In genomic region chr5:115487942-115488580, GRCm38 (mm10) we compare ENCODE assay signal across 11 mouse cellular contexts. TPM values are rescaled to one million over a fixed set of nuclear protein-coding genes. Genes with fewer than 3 reads are reported as not detected.
A peak's percentile ranks its signal among the peaks of the same experiment; 100 is the strongest.
DNase-seq lines count a peak whose midpoint lies in the region; ATAC-seq and TF ChIP-seq lines count a peak whose summit lies in the region.
"Had no signal": no experiment of that assay in that cellular context is flagged by ENCODE, and none has a peak within 500 bp of the region (broad histone marks: within the 10 kb centered on the region; RNA-seq: fewer than 3 reads in every experiment).

No protein-coding gene starts in this region.

- H3K9me3 ChIP-seq in heart, embryonic 13.5 days: no peaks in the 10 kb centered on the region
- no peaks in the 10 kb centered on the region for H3K9me3 ChIP-seq in limb, embryonic 13.5 days
- H3K9me3 ChIP-seq in stomach, postnatal 0 days (ENCODE audit: control insufficient read depth, low read length): no peaks in the 10 kb centered on the region

- H3K27ac ChIP-seq in heart, embryonic 13.5 days (replicated peaks): no peak overlapping the region; the same call in 1 of the 2 replicates
- peak overlapping the region; percentile 92; the same call in 1 of the 2 replicates for H3K27ac ChIP-seq in testis, adult 2 months (ENCODE audit: control insufficient read depth, insufficient read depth, low read depth, low read length)
- no peak overlapping the region for H3K27ac ChIP-seq in limb, embryonic 13.5 days
- no peak overlapping the region for H3K27ac ChIP-seq in stomach, postnatal 0 days (replicated peaks)

- no peak for TF ChIP-seq EP300 in stomach, postnatal 0 days (optimal IDR thresholded peaks at IDR 0.05)

- WGBS in heart, embryonic 13.5 days: 73% methylated on average over 9 of the region's 9 CpGs
- 70% methylated on average over 9 of the region's 9 CpGs for WGBS in limb, embryonic 13.5 days
- 76% methylated on average over 9 of the region's 9 CpGs for WGBS in stomach, postnatal 0 days

- H3K4me2 ChIP-seq in heart, embryonic 13.5 days: peak overlapping the region; percentile 75
- H3K4me2 ChIP-seq in limb, embryonic 13.5 days (replicated peaks): peak overlapping the region; percentile 65; the same call in 1 of the 2 replicates
- no peak overlapping the region for H3K4me2 ChIP-seq in stomach, postnatal 0 days (replicated peaks; ENCODE audit: low read depth)

- TF ChIP-seq CTCF in testis, adult 2 months (IDR thresholded peaks at IDR 0.05; ENCODE audit: control insufficient read depth, insufficient read depth, insufficient replicate concordance, low read depth, low read length): no peak
- TF ChIP-seq CTCF in stomach, postnatal 0 days (IDR thresholded peaks at IDR 0.05; ENCODE audit: low read depth): peak; percentile 14; the same call in 1 of the 2 replicates

- no peak for ATAC-seq in heart, embryonic 13.5 days (ENCODE audit: extremely low read depth, insufficient number of reproducible peaks, low FRiP score, low TSS enrichment)
- ATAC-seq in limb, embryonic 13.5 days (ENCODE audit: low FRiP score, low read depth): no peak
- ATAC-seq in stomach, postnatal 0 days (ENCODE audit: low FRiP score, low TSS enrichment): no peak

- H3K36me3 ChIP-seq in heart, embryonic 13.5 days: no peaks in the 10 kb centered on the region
- H3K36me3 ChIP-seq in testis, adult 2 months (ENCODE audit: control insufficient read depth, insufficient read depth, low read length): no peaks in the 10 kb centered on the region
- no peaks in the 10 kb centered on the region for H3K36me3 ChIP-seq in limb, embryonic 13.5 days
- no peaks in the 10 kb centered on the region for H3K36me3 ChIP-seq in stomach, postnatal 0 days (ENCODE audit: control insufficient read depth, insufficient read depth, low read length)

- H3K4me3 ChIP-seq in heart, embryonic 13.5 days: no peak overlapping the region
- H3K4me3 ChIP-seq in testis, adult 2 months (ENCODE audit: control insufficient read depth, low read depth, low read length): peak overlapping the region; percentile 72
- no peak overlapping the region; the same call in 1 of the 2 replicates for H3K4me3 ChIP-seq in limb, embryonic 13.5 days
- no peak overlapping the region for H3K4me3 ChIP-seq in stomach, postnatal 0 days (ENCODE audit: low read depth, low read length)

- H3K9ac ChIP-seq in heart, embryonic 13.5 days: no peak overlapping the region
- H3K9ac ChIP-seq in limb, embryonic 13.5 days: no peak overlapping the region
- no peak overlapping the region for H3K9ac ChIP-seq in stomach, postnatal 0 days (ENCODE audit: low read length)

- no peaks in the 10 kb centered on the region for H3K27me3 ChIP-seq in heart, embryonic 13.5 days (replicated peaks)
- peaks cover 3% of the 10 kb centered on the region; the same call in 1 of the 2 replicates for H3K27me3 ChIP-seq in testis, adult 2 months (ENCODE audit: control insufficient read depth, insufficient read depth, low read length)
- peaks cover under 1% of the 10 kb centered on the region; the same call in 1 of the 2 replicates for H3K27me3 ChIP-seq in limb, embryonic 13.5 days
- H3K27me3 ChIP-seq in stomach, postnatal 0 days (ENCODE audit: control insufficient read depth, insufficient read depth, low read length): no peaks in the 10 kb centered on the region

- H3K4me1 ChIP-seq in heart, embryonic 13.5 days: peaks cover 35% of the 10 kb centered on the region
- peaks cover 17% of the 10 kb centered on the region for H3K4me1 ChIP-seq in testis, adult 2 months (ENCODE audit: control insufficient read depth, insufficient read depth, low read length)
- H3K4me1 ChIP-seq in limb, embryonic 13.5 days: peaks cover 32% of the 10 kb centered on the region
- H3K4me1 ChIP-seq in stomach, postnatal 0 days (replicated peaks; ENCODE audit: control insufficient read depth, insufficient read depth): no peaks in the 10 kb centered on the region

- no peak for DNase-seq in heart, postnatal 4 days
- no peak for DNase-seq in testis, postnatal 10 days (ENCODE audit: low spot score)
- no peak for DNase-seq in stomach, postnatal 0 days (ENCODE audit: low spot score)
- DNase-seq in thymus, postnatal 14 days: no peak
- no peak for DNase-seq in adrenal gland, postnatal 36 days

- no peak for TF ChIP-seq POLR2A in testis, adult 2 months (IDR thresholded peaks at IDR 0.05; ENCODE audit: control insufficient read depth, low read depth, low read length)

RNA-seq across cellular contexts. Expression of gene Sirt4, which starts 3.5 kb away (rescaled TPM):
- 18.9 and 19.8 TPM in 2 replicates for polyA plus RNA-seq in heart, embryonic 13.5 days (2015; fragmentation: Nextera tagmentation; extraction: Ambion mirVana)
- 10 to 100 TPM; 10.5 to 12.7 TPM for total RNA-seq in heart, postnatal 4 days (2021)
- 34.6 and 38.4 TPM in 2 replicates for polyA plus RNA-seq in testis, adult 2 months (2012; rRNA removed)
- 25.8 and 27.5 TPM in 2 replicates for polyA plus RNA-seq in limb, embryonic 13.5 days (2015; fragmentation: Nextera tagmentation; extraction: Ambion mirVana)
- 10.1 and 11.5 TPM in 2 replicates for polyA plus RNA-seq in stomach, postnatal 0 days (2015; fragmentation: Nextera tagmentation; extraction: Ambion mirVana)
- 10 to 100 TPM; 20.8 to 22.6 TPM for total RNA-seq in adrenal gland, postnatal 36 days (2021)

RNA-seq across cellular contexts. Expression of gene Pxn, which starts 18.4 kb away (rescaled TPM):
- polyA plus RNA-seq in heart, embryonic 13.5 days (2015; fragmentation: Nextera tagmentation; extraction: Ambion mirVana): 29.7 and 31.7 TPM in 2 replicates
- total RNA-seq in heart, postnatal 4 days (2021): 10 to 100 TPM; 62.9 to 66.0 TPM
- 81.6 and 82.6 TPM in 2 replicates for polyA plus RNA-seq in testis, adult 2 months (2012; rRNA removed)
- polyA plus RNA-seq in limb, embryonic 13.5 days (2015; fragmentation: Nextera tagmentation; extraction: Ambion mirVana): 46.9 and 54.0 TPM in 2 replicates
- 21.1 and 25.8 TPM in 2 replicates for polyA plus RNA-seq in stomach, postnatal 0 days (2015; fragmentation: Nextera tagmentation; extraction: Ambion mirVana)
- 10 to 100 TPM; 33.5 to 54.2 TPM for total RNA-seq in adrenal gland, postnatal 36 days (2021)

RNA-seq across cellular contexts. Expression of gene Pla2g1b, which starts 22.0 kb away (rescaled TPM):
- 0.88 and 1.1 TPM in 2 replicates for polyA plus RNA-seq in heart, embryonic 13.5 days (2015; fragmentation: Nextera tagmentation; extraction: Ambion mirVana)
- not detected for total RNA-seq in heart, postnatal 4 days (2021)
- polyA plus RNA-seq in testis, adult 2 months (2012; rRNA removed): 0.64 and 0.87 TPM in 2 replicates
- polyA plus RNA-seq in limb, embryonic 13.5 days (2015; fragmentation: Nextera tagmentation; extraction: Ambion mirVana): not detected in 2 replicates
- 464 and 489 TPM in 2 replicates for polyA plus RNA-seq in stomach, postnatal 0 days (2015; fragmentation: Nextera tagmentation; extraction: Ambion mirVana)
- total RNA-seq in adrenal gland, postnatal 36 days (2021): not detected
- total RNA-seq: hematopoietic stem cell, adult 5-6 weeks; layer of hippocampus, postnatal 10 days had no signal
- polyA plus RNA-seq: brain, embryonic 14.5 days had no signal

RNA-seq across cellular contexts. Expression of gene Msi1, which starts 58.7 kb away (rescaled TPM):
- polyA plus RNA-seq in heart, embryonic 13.5 days (2015; fragmentation: Nextera tagmentation; extraction: Ambion mirVana): 3.7 and 4.1 TPM in 2 replicates
- total RNA-seq in heart, postnatal 4 days (2021): 1 to 10 TPM; 6.2 to 7.7 TPM
- polyA plus RNA-seq in testis, adult 2 months (2012; rRNA removed): 61.9 and 63.9 TPM in 2 replicates
- 18.2 and 18.4 TPM in 2 replicates for polyA plus RNA-seq in limb, embryonic 13.5 days (2015; fragmentation: Nextera tagmentation; extraction: Ambion mirVana)
- polyA plus RNA-seq in stomach, postnatal 0 days (2015; fragmentation: Nextera tagmentation; extraction: Ambion mirVana): 3.2 and 3.6 TPM in 2 replicates
- 10 to 100 TPM; 15.7 to 18.5 TPM for total RNA-seq in adrenal gland, postnatal 36 days (2021)
- total RNA-seq: hematopoietic stem cell, adult 5-6 weeks had no signal

Comparison
In these comparisons a context has a peak if more than half of its experiments do, and no peak if none do; other contexts are left out.
1. RNA of gene Pla2g1b, which starts 22.0 kb away (polyA plus RNA-seq): 464 to 489 TPM in stomach, postnatal 0 days; 0.88 to 1.1 TPM in heart, embryonic 13.5 days, 0.64 to 0.87 TPM in testis, adult 2 months and not detected in limb, embryonic 13.5 days; every median in the first group is over 100 times any median in the second.